Mouse (Mus musculus) heart, postnatal 10 days (tissue): ENCODE results near the gene Mxd3. TPM values are rescaled to one million over a fixed set of nuclear protein-coding genes. Genes with fewer than 3 reads are reported as not detected.

ENCODE experiments used
- DNase-seq, 2 experiments: peaks; one replicate each; pipeline ENCODE4 v3.0.0; 2021
- intact Hi-C: fragments of 180-260 bp; cut with DNase I; formaldehyde crosslinking; loops from one replicate; pipeline ENCODE4 v1.15.1; 2025
- total RNA-seq, 2 experiments: library from RNA; stranded (reverse); gene quantifications; 2 replicates each; pipeline ENCODE4 v1.2.3; 2021

The Mxd3 gene
- total RNA-seq, 2 experiments from 2014 or later, result 7.0 to 7.3 TPM

DNA sequence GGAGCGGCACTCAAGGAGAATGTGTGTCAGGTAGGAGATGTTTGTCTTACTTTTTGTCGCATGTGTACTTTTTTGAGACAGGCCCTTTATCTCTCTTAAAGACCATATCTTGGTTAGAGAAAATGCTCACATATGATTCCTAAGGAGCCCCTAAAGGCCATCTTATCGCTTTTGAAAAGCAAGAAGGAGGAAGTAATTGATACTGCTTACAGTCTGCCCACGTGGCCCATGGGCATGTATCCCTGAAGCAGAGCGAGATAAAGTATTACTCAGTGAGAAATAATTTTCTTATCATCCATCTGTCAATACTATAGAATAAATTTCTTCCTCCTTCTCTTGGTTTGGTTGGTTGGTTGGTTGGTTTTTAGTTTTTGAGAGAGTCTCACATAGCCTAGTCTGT is 52.0 kb downstream of the Mxd3 start:
- intact Hi-C loops, result no loop called here
- no peak for DNase-seq

DNA sequence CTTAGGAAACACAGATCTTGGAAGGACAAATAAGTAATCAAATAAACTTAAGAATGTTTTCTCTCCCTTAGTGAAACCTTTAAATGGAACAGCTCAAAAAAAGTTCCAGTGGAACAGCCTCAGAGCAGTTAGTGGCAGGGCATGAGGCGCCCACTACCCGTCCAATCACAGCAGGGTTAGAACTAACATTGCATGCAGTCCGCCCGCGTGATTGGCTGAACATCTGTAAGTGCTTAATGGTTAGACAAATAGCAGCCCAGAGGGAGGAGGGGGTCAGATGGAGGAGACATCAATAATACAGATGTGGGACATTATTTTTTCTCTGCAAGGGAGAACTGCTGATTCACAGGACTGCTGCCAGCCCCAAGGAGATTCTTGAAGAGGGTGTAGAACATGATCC is 52.4 kb downstream of the Mxd3 start:
- intact Hi-C loops, result no loop called here
- DNase-seq, result no peak

Other genes with a start within 250 kb of the Mxd3 start
- gene Uimc1, start 229.5 kb downstream of the Mxd3 start, total RNA-seq, result 10 to 100 TPM; 22.4 to 22.6 TPM
- gene Zfp346, start 224.5 kb downstream of the Mxd3 start, total RNA-seq, result 10 to 100 TPM; 16.5 to 19.8 TPM
- gene Gm17617, start 196.3 kb downstream of the Mxd3 start, total RNA-seq, result not detected
- gene Fgfr4, start 177.2 kb downstream of the Mxd3 start, total RNA-seq, result under 1 TPM; 0.30 to 0.53 TPM
- gene Nsd1, start 120.0 kb downstream of the Mxd3 start, total RNA-seq, result 10 to 100 TPM; 88.2 to 97.9 TPM
- 100 to 1,000 TPM; 125 to 126 TPM for gene Prelid1, start 9.3 kb downstream of the Mxd3 start, total RNA-seq
- 10 to 100 TPM; 40.0 to 40.2 TPM for gene Rab24, start 7.9 kb downstream of the Mxd3 start, total RNA-seq
- 10 to 100 TPM; 56.7 to 58.2 TPM for gene Lman2, start 33.0 kb upstream of the Mxd3 start, total RNA-seq
- gene Rgs14, start 39.9 kb upstream of the Mxd3 start, total RNA-seq, result under 1 TPM; 0.60 to 0.74 TPM
- not detected for gene Slc34a1, start 68.4 kb upstream of the Mxd3 start, total RNA-seq
- gene Pfn3, start 85.4 kb upstream of the Mxd3 start, total RNA-seq, result not detected
- gene F12, start 97.0 kb upstream of the Mxd3 start, total RNA-seq, result not detected
- 10 to 100 TPM; 26.3 to 28.5 TPM for gene Grk6, start 115.2 kb upstream of the Mxd3 start, total RNA-seq
- gene Prr7, start 134.4 kb upstream of the Mxd3 start, total RNA-seq, result 1 to 10 TPM; 1.7 to 1.8 TPM
- gene Dbn1, start 158.3 kb upstream of the Mxd3 start, total RNA-seq, result 10 to 100 TPM; 53.7 to 58.2 TPM
- gene Pdlim7, start 183.9 kb upstream of the Mxd3 start, total RNA-seq, result 10 to 100 TPM; 63.6 to 74.2 TPM
- gene Dok3, start 199.5 kb upstream of the Mxd3 start, total RNA-seq, result 1 to 10 TPM; 1.7 to 1.8 TPM
- gene Ddx41, start 206.8 kb upstream of the Mxd3 start, total RNA-seq, result 10 to 100 TPM; 17.5 to 18.2 TPM
- gene Fam193b, start 241.3 kb upstream of the Mxd3 start, total RNA-seq, result 10 to 100 TPM; 22.8 to 24.2 TPM
- 100 to 1,000 TPM; 104 to 106 TPM for gene Tmed9, start 243.9 kb upstream of the Mxd3 start, total RNA-seq